Mouse (Mus musculus) effector memory CD4-positive, alpha-beta T cell, adult 7 months (primary cell): ENCODE data around the gene Plcxd1. TPM values are rescaled to one million over a fixed set of nuclear protein-coding genes. Genes with fewer than 3 reads are reported as not detected.

Source experiments
- polyA plus RNA-seq: library from polyadenylated mRNA; unstranded; fragments of 100-300 nt; shearing (Covaris generic); gene quantifications from one replicate; pipeline ENCODE4 v1.2.1, GENCODE M21; 2017

The Plcxd1 gene
- 3.2 TPM for polyA plus RNA-seq

GRCm38 (mm10) chr5:110099656-110100580 lies at the start of gene Plcxd1:
Gene Plcxd1 (plus strand): TSS chr5:110099969.

GRCm38 (mm10) chr5:110072413-110072812 lies 27.4 kb upstream of the Plcxd1 start, which contains the start of gene Gm17655:
Gene Gm17655 (minus strand): TSS chr5:110072513.

GRCm38 (mm10) chr5:110094030-110094846 lies 5.5 kb upstream of the Plcxd1 start, which contains the start of gene Gm35315:
Gene Gm35315 (minus strand): TSS chr5:110094420.

GRCm38 (mm10) chr5:110107581-110108304 lies 8.0 kb downstream of the Plcxd1 start, which contains the start of gene Gtpbp6:
Gene Gtpbp6 (minus strand): TSS chr5:110108197.

GRCm38 (mm10) chr5:110109991-110110441 lies 10.2 kb downstream of the Plcxd1 start, which contains the start of gene Zfp605:
Gene Zfp605 (plus strand): TSS chr5:110110092.

GRCm38 (mm10) chr5:110135293-110136086 lies 35.7 kb downstream of the Plcxd1 start, which contains the start of gene Chfr:
Gene Chfr (plus strand): TSS chr5:110135842.

Other genes starting within 250 kb of the Plcxd1 start
- 11.7 TPM for gene Gm15446, start 176.6 kb upstream of the Plcxd1 start, polyA plus RNA-seq
- 12.2 TPM for gene Zfp932, start 103.4 kb upstream of the Plcxd1 start, polyA plus RNA-seq
- gene Gm17655, start 27.5 kb upstream of the Plcxd1 start, polyA plus RNA-seq, result 4.2 TPM
- gene Gm35315, start 5.5 kb upstream of the Plcxd1 start, polyA plus RNA-seq, result 0.29 TPM
- 40.2 TPM for gene Gtpbp6, start 8.2 kb downstream of the Plcxd1 start, polyA plus RNA-seq
- gene Zfp605, start 10.1 kb downstream of the Plcxd1 start, polyA plus RNA-seq, result 1.5 TPM
- 45.5 TPM for gene Chfr, start 35.9 kb downstream of the Plcxd1 start, polyA plus RNA-seq
- gene Golga3, start 76.7 kb downstream of the Plcxd1 start, polyA plus RNA-seq, result 23.9 TPM
- 36.7 TPM for gene Ankle2, start 131.0 kb downstream of the Plcxd1 start, polyA plus RNA-seq
- 55.0 TPM for gene Pgam5, start 169.9 kb downstream of the Plcxd1 start, polyA plus RNA-seq
- gene Pxmp2, start 186.2 kb downstream of the Plcxd1 start, polyA plus RNA-seq, result 0.88 TPM
- 3.6 TPM for gene Pole, start 186.3 kb downstream of the Plcxd1 start, polyA plus RNA-seq
- gene P2rx2, start 243.2 kb downstream of the Plcxd1 start, polyA plus RNA-seq, result not detected
- not detected for gene Lrcol1, start 244.8 kb downstream of the Plcxd1 start, polyA plus RNA-seq